Mouse (Mus musculus) liver, embryonic 14.5 days (tissue): ENCODE measurements around the gene Rorc.

Source experiments
- CTCF ChIP-seq: IDR thresholded peaks from 2 replicates; pipeline ENCODE4 v1.5.1; 2016; ENCODE audit warnings: antibody characterized with exemption, low read depth, control low read depth
- EP300 ChIP-seq: IDR thresholded peaks from 2 replicates; pipeline ENCODE4 v1.6.1; 2016; ENCODE audit warnings: antibody characterized with exemption, low read depth

- TF ChIP-seq CTCF (no peak), EP300 (no peak)
These were observed 9.1 kb upstream of the Rorc start for GRCm38 (mm10) chr3:94363291-94364153.
